Mouse (Mus musculus): ENCODE results near the gene Prep. TPM values are rescaled to one million over a fixed set of nuclear protein-coding genes. Genes with fewer than 3 reads are reported as not detected.

The Prep gene
- polyA plus RNA-seq, 1 experiment from 2014 or later: 10.8 TPM

DNA sequence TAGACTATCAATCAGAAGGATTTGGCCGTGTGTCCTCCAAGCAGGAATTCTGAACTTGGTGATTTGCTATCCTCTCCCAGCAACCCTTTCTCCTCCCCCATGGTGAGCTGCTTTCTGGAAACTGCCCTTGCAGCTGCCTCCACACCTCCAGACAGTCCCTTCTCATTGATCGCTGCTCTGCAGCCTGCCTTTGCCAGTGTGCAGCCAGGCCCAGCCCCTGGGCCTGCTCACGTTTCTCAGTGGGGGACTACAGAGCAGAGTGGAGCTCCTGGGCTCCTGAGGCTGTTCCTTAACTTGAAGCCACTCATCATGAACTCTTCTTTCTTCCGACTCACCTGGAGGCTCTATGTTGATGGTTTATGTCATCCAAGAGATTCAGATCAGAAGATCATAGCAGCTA, 72.9 kb downstream of the Prep start:
- Histone ChIP-seq H3K4me3 (ENCODE audit: low read depth, low read length) (no peak overlapping the region), H3K4me2 (replicated peaks; ENCODE audit: low read depth) (no peak overlapping the region), H3K36me3 (ENCODE audit: control insufficient read depth, insufficient read depth, low read length) (no peaks in the 10 kb centered on the region), H3K4me1 (replicated peaks; ENCODE audit: control insufficient read depth, insufficient read depth) (no peaks in the 10 kb centered on the region), H3K9me3 (ENCODE audit: control insufficient read depth, low read length) (no peaks in the 10 kb centered on the region), H3K27ac (replicated peaks) (no peak overlapping the region), H3K9ac (ENCODE audit: low read length) (no peak overlapping the region), H3K27me3 (ENCODE audit: control insufficient read depth, insufficient read depth, low read length) (no peaks in the 10 kb centered on the region)
- no peak for ATAC-seq (ENCODE audit: low FRiP score, low TSS enrichment)
- 76% methylated on average over 4 of the region's 4 CpGs for WGBS
- TF ChIP-seq EP300 (optimal IDR thresholded peaks at IDR 0.05) (no peak), CTCF (IDR thresholded peaks at IDR 0.05; ENCODE audit: low read depth) (no peak)
- DNase-seq (ENCODE audit: low spot score): no peak

DNA sequence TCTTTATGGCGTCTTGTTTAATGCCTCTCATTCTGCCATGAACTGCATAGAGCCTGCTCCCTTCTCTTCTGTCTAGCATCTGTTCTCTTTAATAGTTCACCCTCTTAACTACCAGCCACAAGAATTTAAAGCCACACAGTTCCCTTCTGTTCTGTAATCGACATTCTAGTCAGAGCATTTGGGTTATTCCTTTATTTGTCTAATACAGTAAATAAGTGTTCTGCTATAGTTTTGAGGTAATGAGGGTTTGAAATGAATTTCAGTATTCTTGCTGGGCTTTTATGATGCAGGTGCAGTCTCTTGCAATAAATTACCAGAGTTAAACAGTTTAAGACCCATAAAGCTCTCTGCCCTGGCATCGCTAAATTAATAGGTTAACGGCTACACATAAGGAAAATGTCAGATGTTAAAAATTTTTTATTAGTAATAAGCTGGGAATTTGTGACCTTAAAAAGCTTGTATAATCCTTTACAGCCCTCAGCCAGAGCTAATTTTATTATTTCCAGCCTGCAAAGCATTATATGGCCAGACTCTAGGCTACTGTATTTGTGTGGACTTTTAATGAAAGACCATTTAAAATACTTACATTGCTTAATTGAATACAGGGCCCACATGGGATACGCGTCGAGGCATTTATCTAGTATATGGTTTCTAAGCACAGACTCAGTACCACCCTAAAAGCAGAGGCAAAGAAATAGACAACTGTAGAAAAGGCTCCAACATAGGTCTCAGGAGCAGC, 73.6 kb downstream of the Prep start:
- no peak for DNase-seq (ENCODE audit: low spot score)
- 79% methylated on average over 7 of the region's 7 CpGs for WGBS
- no peak overlapping the region for H3K27ac ChIP-seq (replicated peaks)
- no peak overlapping the region for H3K4me3 ChIP-seq (ENCODE audit: low read depth, low read length)
- H3K4me1 ChIP-seq (replicated peaks; ENCODE audit: control insufficient read depth, insufficient read depth): no peaks in the 10 kb centered on the region
- no peaks in the 10 kb centered on the region for H3K27me3 ChIP-seq (ENCODE audit: control insufficient read depth, insufficient read depth, low read length)
- H3K9ac ChIP-seq (ENCODE audit: low read length): no peak overlapping the region
- no peak overlapping the region for H3K4me2 ChIP-seq (replicated peaks; ENCODE audit: low read depth)
- TF ChIP-seq EP300 (optimal IDR thresholded peaks at IDR 0.05): no peak
- TF ChIP-seq CTCF (IDR thresholded peaks at IDR 0.05; ENCODE audit: low read depth): no peak
- no peak for ATAC-seq (ENCODE audit: low FRiP score, low TSS enrichment)
- no peaks in the 10 kb centered on the region for H3K9me3 ChIP-seq (ENCODE audit: control insufficient read depth, low read length)
- no peaks in the 10 kb centered on the region for H3K36me3 ChIP-seq (ENCODE audit: control insufficient read depth, insufficient read depth, low read length)

- Histone ChIP-seq H3K4me1 (replicated peaks; ENCODE audit: control insufficient read depth, insufficient read depth) (no peaks in the 10 kb centered on the region), H3K27ac (replicated peaks) (no peak overlapping the region), H3K9ac (ENCODE audit: low read length) (no peak overlapping the region), H3K36me3 (ENCODE audit: control insufficient read depth, insufficient read depth, low read length) (no peaks in the 10 kb centered on the region; the same call in 1 of the 2 replicates), H3K4me2 (replicated peaks; ENCODE audit: low read depth) (no peak overlapping the region), H3K27me3 (ENCODE audit: control insufficient read depth, insufficient read depth, low read length) (no peaks in the 10 kb centered on the region), H3K4me3 (ENCODE audit: low read depth, low read length) (no peak overlapping the region), H3K9me3 (ENCODE audit: control insufficient read depth, low read length) (no peaks in the 10 kb centered on the region)
- ATAC-seq (ENCODE audit: low FRiP score, low TSS enrichment): no peak
- no peak for TF ChIP-seq EP300 (optimal IDR thresholded peaks at IDR 0.05)
- no peak for TF ChIP-seq CTCF (IDR thresholded peaks at IDR 0.05; ENCODE audit: low read depth)
- 69% methylated on average over 5 of the region's 5 CpGs for WGBS
- no peak for DNase-seq (ENCODE audit: low spot score)
Measured at GRCm38 (mm10) chr10:45142359-45142758, 75.4 kb downstream of the Prep start.

GRCm38 (mm10) chr10:45144038-45144817, 77.2 kb downstream of the Prep start:
- TF ChIP-seq EP300 (optimal IDR thresholded peaks at IDR 0.05) (no peak), CTCF (IDR thresholded peaks at IDR 0.05; ENCODE audit: low read depth) (no peak)
- Histone ChIP-seq H3K4me1 (replicated peaks; ENCODE audit: control insufficient read depth, insufficient read depth) (no peaks in the 10 kb centered on the region), H3K4me3 (ENCODE audit: low read depth, low read length) (no peak overlapping the region), H3K36me3 (ENCODE audit: control insufficient read depth, insufficient read depth, low read length) (peaks cover under 1% of the 10 kb centered on the region; the same call in 1 of the 2 replicates), H3K9ac (ENCODE audit: low read length) (no peak overlapping the region), H3K27ac (replicated peaks) (no peak overlapping the region), H3K4me2 (replicated peaks; ENCODE audit: low read depth) (no peak overlapping the region), H3K9me3 (ENCODE audit: control insufficient read depth, low read length) (no peaks in the 10 kb centered on the region), H3K27me3 (ENCODE audit: control insufficient read depth, insufficient read depth, low read length) (no peaks in the 10 kb centered on the region)
- WGBS: 92% methylated on average over 6 of the region's 6 CpGs
- no peak for ATAC-seq (ENCODE audit: low FRiP score, low TSS enrichment)
- DNase-seq (ENCODE audit: low spot score): no peak

GRCm38 (mm10) chr10:45146821-45147220, 79.8 kb downstream of the Prep start:
- no peak overlapping the region for H3K27ac ChIP-seq (replicated peaks)
- H3K36me3 ChIP-seq (ENCODE audit: control insufficient read depth, insufficient read depth, low read length): peaks cover 3% of the 10 kb centered on the region; the same call in 1 of the 2 replicates
- no peak overlapping the region for H3K9ac ChIP-seq (ENCODE audit: low read length)
- no peaks in the 10 kb centered on the region for H3K9me3 ChIP-seq (ENCODE audit: control insufficient read depth, low read length)
- WGBS: 45% methylated on average over 6 of the region's 6 CpGs
- H3K4me1 ChIP-seq (replicated peaks; ENCODE audit: control insufficient read depth, insufficient read depth): no peaks in the 10 kb centered on the region
- no peak overlapping the region for H3K4me3 ChIP-seq (ENCODE audit: low read depth, low read length)
- no peak for DNase-seq (ENCODE audit: low spot score)
- no peak for ATAC-seq (ENCODE audit: low FRiP score, low TSS enrichment)
- H3K4me2 ChIP-seq (replicated peaks; ENCODE audit: low read depth): no peak overlapping the region
- no peak for TF ChIP-seq CTCF (IDR thresholded peaks at IDR 0.05; ENCODE audit: low read depth)
- no peaks in the 10 kb centered on the region for H3K27me3 ChIP-seq (ENCODE audit: control insufficient read depth, insufficient read depth, low read length)

DNA sequence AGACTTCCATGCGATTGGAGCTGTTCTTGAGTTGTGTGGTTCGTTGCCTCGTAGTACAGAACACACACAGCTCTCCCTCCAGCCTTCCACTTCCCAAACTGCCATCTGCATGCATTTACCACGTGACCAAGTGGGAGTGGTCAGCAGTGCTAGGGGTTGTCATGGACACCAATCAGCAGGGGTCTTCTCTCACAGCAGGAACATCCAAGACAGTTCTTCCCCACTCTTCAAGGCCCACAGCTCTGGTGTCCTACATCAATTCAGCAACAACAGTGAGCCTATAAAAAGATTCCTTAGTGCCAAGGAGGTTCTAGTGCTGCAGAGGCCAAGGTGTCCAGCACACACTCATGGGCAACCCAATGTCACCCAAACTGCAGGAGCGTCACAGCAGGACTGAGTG, 84.1 kb downstream of the Prep start:
- Histone ChIP-seq H3K9me3 (ENCODE audit: control insufficient read depth, low read length) (no peaks in the 10 kb centered on the region), H3K9ac (ENCODE audit: low read length) (no peak overlapping the region), H3K4me2 (replicated peaks; ENCODE audit: low read depth) (no peak overlapping the region), H3K27ac (replicated peaks) (no peak overlapping the region), H3K4me1 (replicated peaks; ENCODE audit: control insufficient read depth, insufficient read depth) (no peaks in the 10 kb centered on the region), H3K4me3 (ENCODE audit: low read depth, low read length) (no peak overlapping the region), H3K27me3 (ENCODE audit: control insufficient read depth, insufficient read depth, low read length) (no peaks in the 10 kb centered on the region), H3K36me3 (ENCODE audit: control insufficient read depth, insufficient read depth, low read length) (peaks cover 19% of the 10 kb centered on the region)
- DNase-seq (ENCODE audit: low spot score): no peak
- no peak for TF ChIP-seq EP300 (optimal IDR thresholded peaks at IDR 0.05)
- no peak for TF ChIP-seq CTCF (IDR thresholded peaks at IDR 0.05; ENCODE audit: low read depth)
- no peak for ATAC-seq (ENCODE audit: low FRiP score, low TSS enrichment)
- WGBS: 77% methylated on average over 5 of the region's 5 CpGs
